Comparison of ENCODE assay signal across 22 mouse cellular contexts in genomic region chr5:22519708-22520107, GRCm38 (mm10).
"Had no signal": no experiment of that assay in that cellular context is flagged by ENCODE, and none has a peak within 500 bp of the region (broad histone marks: within the 10 kb centered on the region; RNA-seq: fewer than 3 reads in every experiment).

No protein-coding gene starts in this region.

- H3K27me3 ChIP-seq: heart, embryonic 12.5 days; hindbrain, embryonic 13.5 days; hindbrain, embryonic 15.5 days; kidney, embryonic 15.5 days; limb, embryonic 13.5 days; limb, embryonic 15.5 days; liver, embryonic 12.5 days had no signal

- ATAC-seq: hindbrain, postnatal 0 days; intestine, embryonic 16.5 days; liver, embryonic 12.5 days had no signal

- DNase-seq: gastrocnemius, adult 2 months; gastrocnemius, postnatal 14 days; gastrocnemius, postnatal 36 days; heart, adult 18-20 months; heart, postnatal 10 days; kidney, adult 11 months; kidney, adult 2 months; kidney, adult 9 months; kidney, postnatal 14 days; kidney, postnatal 36 days; layer of hippocampus, adult 9-11 months; layer of hippocampus, postnatal 36 days; left cerebral cortex, postnatal 4 days had no signal
